Mouse (Mus musculus) thymus, postnatal 14 days (tissue): ENCODE measurements around the gene 4930407I10Rik.

Experiments used
- DNase-seq: peaks from one replicate; pipeline ENCODE4 v3.0.0; 2021

The 4930407I10Rik gene

GRCm38 (mm10) chr15:82058719-82059201 is at the start of gene 4930407I10Rik:
TSS of gene 4930407I10Rik (plus strand) at chr15:82059151.
- DNase-seq = no peak

- DNase-seq = no peak
Measured at GRCm38 (mm10) chr15:82011947-82012346, 47.0 kb upstream of the 4930407I10Rik start.

GRCm38 (mm10) chr15:82014745-82015391 is 44.1 kb upstream of the 4930407I10Rik start:
- no peak for DNase-seq

GRCm38 (mm10) chr15:82015392-82016100 is 43.4 kb upstream of the 4930407I10Rik start:
- peak; percentile 41 for DNase-seq

GRCm38 (mm10) chr15:82016101-82016808 is 42.7 kb upstream of the 4930407I10Rik start:
- peak; percentile 100 for DNase-seq

- no peak for DNase-seq
Measured at GRCm38 (mm10) chr15:82016830-82017229, 42.1 kb upstream of the 4930407I10Rik start.

GRCm38 (mm10) chr15:82017461-82017860 is 41.5 kb upstream of the 4930407I10Rik start:
- DNase-seq = peak; percentile 62

- no peak for DNase-seq
Measured at GRCm38 (mm10) chr15:82019288-82019687, 39.7 kb upstream of the 4930407I10Rik start.

GRCm38 (mm10) chr15:82022535-82023088 is 36.3 kb upstream of the 4930407I10Rik start:
- peak; percentile 44 for DNase-seq

GRCm38 (mm10) chr15:82023965-82024635 is 34.9 kb upstream of the 4930407I10Rik start:
- peak; percentile 65 for DNase-seq

- peak; percentile 70 for DNase-seq
Measured at GRCm38 (mm10) chr15:82027276-82027675, 31.7 kb upstream of the 4930407I10Rik start.

- DNase-seq = peak; percentile 84
Measured at GRCm38 (mm10) chr15:82027726-82028125, 31.2 kb upstream of the 4930407I10Rik start.

- DNase-seq = peak; percentile 55
Measured at GRCm38 (mm10) chr15:82032386-82032785, 26.6 kb upstream of the 4930407I10Rik start.

- DNase-seq = no peak
Measured at GRCm38 (mm10) chr15:82033762-82034161, 25.2 kb upstream of the 4930407I10Rik start, which contains the start of gene Desi1. TSS of gene Desi1 (minus strand) at chr15:82033862.

GRCm38 (mm10) chr15:82035904-82036689 is 22.9 kb upstream of the 4930407I10Rik start:
- DNase-seq = peak; percentile 71

GRCm38 (mm10) chr15:82040650-82041049 is 18.3 kb upstream of the 4930407I10Rik start:
- peak; percentile 81 for DNase-seq

- peak; percentile 63 for DNase-seq
Measured at GRCm38 (mm10) chr15:82044166-82044784, 14.7 kb upstream of the 4930407I10Rik start.

GRCm38 (mm10) chr15:82046246-82046891 is 12.6 kb upstream of the 4930407I10Rik start:
- DNase-seq = no peak

- DNase-seq = peak; percentile 95
Measured at GRCm38 (mm10) chr15:82047080-82047883, 11.7 kb upstream of the 4930407I10Rik start, which contains the start of gene Snu13. TSS of gene Snu13 (minus strand) at chr15:82047598.

GRCm38 (mm10) chr15:82052544-82052943 is 6.4 kb upstream of the 4930407I10Rik start:
- DNase-seq = no peak
